Mouse (Mus musculus) myocyte (in vitro differentiated cells): ENCODE data around the gene Npc1l1. TPM values are rescaled to one million over a fixed set of nuclear protein-coding genes. Genes with fewer than 3 reads are reported as not detected.

Experiments
- H3K27me3 ChIP-seq: one replicate; pipeline ENCODE4 v1.6.1; 2011; ENCODE audit not compliant: control insufficient read depth, insufficient read depth, insufficient read length
- H3K36me3 ChIP-seq: one replicate; pipeline ENCODE4 v1.6.1; 2011; ENCODE audit not compliant: control insufficient read depth, insufficient read depth
- H3K4me2 ChIP-seq: one replicate; pipeline ENCODE4 v1.6.1; 2011; ENCODE audit warnings: low read depth, control low read depth
- H3K4me3 ChIP-seq: one replicate; pipeline ENCODE4 v1.5.1; 2011; ENCODE audit warnings: mild to moderate bottlenecking, control low read depth, moderate library complexity
- H3K79me2 ChIP-seq: one replicate; pipeline ENCODE4 v1.6.1; 2011; ENCODE audit not compliant: control insufficient read depth, insufficient read depth
- H3ac ChIP-seq: one replicate; pipeline ENCODE4 v1.6.1; 2011; ENCODE audit not compliant: control insufficient read depth, insufficient read length
- CEBPB ChIP-seq: IDR thresholded peaks from 2 replicates; pipeline ENCODE4 v1.6.1; 2011; ENCODE audit warnings: mild to moderate bottlenecking, moderate library complexity; ENCODE audit not compliant: poor library complexity, insufficient read depth, severe bottlenecking
- MAX ChIP-seq: IDR thresholded peaks from one replicate; pipeline ENCODE4 v1.6.1; 2011; ENCODE audit warnings: low read depth, mild to moderate bottlenecking, control low read depth
- POLR2AphosphoS2 ChIP-seq: IDR thresholded peaks from one replicate; pipeline ENCODE4 v1.6.1; 2011; ENCODE audit warnings: low read depth, control low read depth; ENCODE audit not compliant: insufficient read length
- REST ChIP-seq: IDR thresholded peaks from one replicate; pipeline ENCODE4 v1.6.1; 2011; ENCODE audit warnings: mild to moderate bottlenecking, control low read depth, moderate library complexity; ENCODE audit not compliant: insufficient read depth, insufficient read length
- SRF ChIP-seq: IDR thresholded peaks from one replicate; pipeline ENCODE4 v1.6.1; 2011; ENCODE audit warnings: low read depth; ENCODE audit not compliant: control insufficient read depth, insufficient read length
- TCF12 ChIP-seq: IDR thresholded peaks from one replicate; pipeline ENCODE4 v1.6.1; 2011; ENCODE audit warnings: mild to moderate bottlenecking, control low read depth; ENCODE audit not compliant: poor library complexity, insufficient read depth, severe bottlenecking
- polyA plus RNA-seq: library from polyadenylated mRNA; unstranded; fragments of >200 nt; fragmentation: generic; extraction: Trizol; gene quantifications from one replicate; pipeline ENCODE4 v1.2.1, GENCODE M21; 2012; ENCODE audit warnings: missing spikeins

The Npc1l1 gene
- polyA plus RNA-seq, 1 experiment = 0.07 TPM

GRCm38 (mm10) chr11:6161549-6161948 is 68.4 kb downstream of the Npc1l1 start:
- Histone ChIP-seq H3K4me2 (no peak overlapping the region), H3K4me3 (no peak overlapping the region), H3K27me3 (no peaks in the 10 kb centered on the region), H3K79me2 (peaks cover 54% of the 10 kb centered on the region), H3K36me3 (no peaks in the 10 kb centered on the region), H3ac (no peak overlapping the region)
- TF ChIP-seq CEBPB (no peak), REST (no peak), TCF12 (no peak), POLR2AphosphoS2 (no peak), SRF (no peak), MAX (no peak)

Other genes with a start within 250 kb of the Npc1l1 start
- 1.5 TPM for gene Camk2b, start 163.8 kb downstream of the Npc1l1 start, polyA plus RNA-seq
- gene A730071L15Rik, start 30.1 kb downstream of the Npc1l1 start, polyA plus RNA-seq = 0.07 TPM
- gene Nudcd3, start 29.7 kb downstream of the Npc1l1 start, polyA plus RNA-seq = 67.1 TPM
- gene Ddx56, start 37.6 kb upstream of the Npc1l1 start, polyA plus RNA-seq = 55.7 TPM
- gene Tmed4, start 44.7 kb upstream of the Npc1l1 start, polyA plus RNA-seq = 66.9 TPM
- 127 TPM for gene Ogdh, start 61.5 kb upstream of the Npc1l1 start, polyA plus RNA-seq
- 37.1 TPM for gene Zmiz2, start 158.9 kb upstream of the Npc1l1 start, polyA plus RNA-seq
- gene Ppia, start 185.3 kb upstream of the Npc1l1 start, polyA plus RNA-seq = 3,065 TPM
- gene H2afv, start 214.3 kb upstream of the Npc1l1 start, polyA plus RNA-seq = 175 TPM
- 33.2 TPM for gene Purb, start 245.8 kb upstream of the Npc1l1 start, polyA plus RNA-seq